8 mouse cellular contexts compared by ENCODE assay signal in the genomic region with DNA sequence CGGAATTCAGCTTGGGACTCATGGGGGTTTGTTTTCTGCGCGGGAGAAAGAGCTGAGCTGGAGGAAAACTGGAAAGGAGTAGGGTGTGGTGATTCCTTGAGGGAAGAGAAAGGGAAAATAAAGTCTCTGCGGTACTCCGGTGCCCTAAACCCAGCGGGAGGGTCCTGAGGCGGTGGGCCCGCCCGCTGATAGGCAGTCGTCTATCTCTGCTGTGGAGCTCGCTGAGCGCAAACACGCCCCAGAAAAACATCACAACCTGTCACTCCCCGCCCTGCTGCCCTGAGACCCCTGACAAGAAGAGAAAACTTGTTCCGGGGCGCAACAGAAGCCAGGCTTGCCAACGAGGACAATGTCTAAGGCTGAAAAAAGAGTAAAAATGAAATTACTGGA. TPM values are rescaled to one million over a fixed set of nuclear protein-coding genes. Genes with fewer than 3 reads are reported as not detected.
DNase-seq lines count a peak whose midpoint lies in the region; ATAC-seq and TF ChIP-seq lines count a peak whose summit lies in the region.

No protein-coding gene starts in this region.

- no peaks in the 10 kb centered on the region for H3K36me3 ChIP-seq in heart, embryonic 10.5 days
- no peaks in the 10 kb centered on the region for H3K36me3 ChIP-seq in spleen, adult 2 months (ENCODE audit: control insufficient read depth, insufficient read depth, low read length)
- no peaks in the 10 kb centered on the region for H3K36me3 ChIP-seq in limb, embryonic 11.5 days (ENCODE audit: control insufficient read depth, insufficient read depth, low read length)

- H3K4me2 ChIP-seq in limb, embryonic 11.5 days (ENCODE audit: low read depth, severe bottlenecking), result peak overlapping the region; percentile 98

- peaks cover 33% of the 10 kb centered on the region for H3K27me3 ChIP-seq in heart, embryonic 10.5 days (ENCODE audit: insufficient read depth, poor library complexity, severe bottlenecking)
- peaks cover 14% of the 10 kb centered on the region for H3K27me3 ChIP-seq in spleen, adult 2 months (ENCODE audit: control insufficient read depth, insufficient read depth, low read length)
- peaks cover 26% of the 10 kb centered on the region for H3K27me3 ChIP-seq in limb, embryonic 11.5 days (ENCODE audit: control insufficient read depth, insufficient read depth, low read length)

- under 1% methylated on average over 17 of the region's 17 CpGs for WGBS in heart, embryonic 10.5 days
- 6% methylated on average over 17 of the region's 17 CpGs for WGBS in spleen, adult 2 months
- WGBS in limb, embryonic 11.5 days, result 1% methylated on average over 17 of the region's 17 CpGs

- no peak for TF ChIP-seq POLR2A in spleen, adult 2 months (IDR thresholded peaks at IDR 0.05; ENCODE audit: low read depth, low read length)

- DNase-seq in heart, embryonic 10.5 days (ENCODE audit: low spot score), result no peak
- DNase-seq in heart, postnatal 25 days (ENCODE audit: low spot score), result no peak
- no peak for DNase-seq in spleen, adult 2 months (ENCODE audit: low read depth in 1 of 2, low spot score in 2 of 2)
- no peak for DNase-seq in spleen, adult 12 weeks (ENCODE audit: low spot score)
- DNase-seq in limb, embryonic 11.5 days (ENCODE audit: low spot score), result no peak
- peak; percentile 45 for DNase-seq in retina, embryonic 14.5 days (ENCODE audit: low spot score)
- no peak for DNase-seq in thymus, postnatal 4 days
- no peak for DNase-seq in kidney, postnatal 36 days

- H3K9me3 ChIP-seq in heart, embryonic 10.5 days, result no peaks in the 10 kb centered on the region
- no peaks in the 10 kb centered on the region for H3K9me3 ChIP-seq in limb, embryonic 11.5 days (ENCODE audit: control insufficient read depth, low read length)

- H3K4me1 ChIP-seq in heart, embryonic 10.5 days, result peaks cover 21% of the 10 kb centered on the region
- no peaks in the 10 kb centered on the region for H3K4me1 ChIP-seq in spleen, adult 2 months (ENCODE audit: control insufficient read depth, insufficient read depth, insufficient read length)
- H3K4me1 ChIP-seq in limb, embryonic 11.5 days (ENCODE audit: control insufficient read depth, insufficient read depth, low read length), result 0 out of 2 replicates have a peak, but pooled peaks cover 7% of the 10 kb centered on the region

- no peak for ATAC-seq in limb, embryonic 11.5 days (ENCODE audit: insufficient number of reproducible peaks, low FRiP score, low TSS enrichment, low read depth)

- no peak overlapping the region for H3K27ac ChIP-seq in heart, embryonic 10.5 days
- no peak overlapping the region for H3K27ac ChIP-seq in spleen, adult 2 months (ENCODE audit: insufficient read depth, low read length)
- no peak overlapping the region for H3K27ac ChIP-seq in limb, embryonic 11.5 days (replicated peaks; ENCODE audit: low read depth, low read length)

- H3K9ac ChIP-seq in limb, embryonic 11.5 days (ENCODE audit: low read length), result 0 out of 2 replicates have a peak overlapping the region, but pooled peaks have one; percentile 27

- intact Hi-C loops in heart, postnatal 25 days (cut with DNase I), result no loop called here

- TF ChIP-seq CTCF in spleen, adult 2 months (IDR thresholded peaks at IDR 0.05; ENCODE audit: extremely low read depth, insufficient read depth, insufficient read length, insufficient replicate concordance), result no peak

- H3K4me3 ChIP-seq in heart, embryonic 10.5 days, result peak overlapping the region; percentile 68
- H3K4me3 ChIP-seq in spleen, adult 2 months (ENCODE audit: extremely low read depth, insufficient read depth, insufficient read length), result peak overlapping the region; percentile 52; the same call in 1 of the 2 replicates
- H3K4me3 ChIP-seq in limb, embryonic 11.5 days (ENCODE audit: low read depth, low read length), result peak overlapping the region; percentile 65

RNA-seq across cellular contexts. Expression of gene Rtn1, which starts 1.1 kb away (rescaled TPM):
- polyA plus RNA-seq in heart, embryonic 10.5 days (2016; fragmentation: Nextera tagmentation; extraction: Ambion mirVana), result 13.8 and 15.2 TPM in 2 replicates
- total RNA-seq in heart, postnatal 25 days (2021), result 1 to 10 TPM; 3.1 to 5.3 TPM
- 4.5 and 5.2 TPM in 2 replicates for polyA plus RNA-seq in spleen, adult 2 months (2012; rRNA removed)
- 8.4 and 9.3 TPM in 2 replicates for polyA plus RNA-seq in limb, embryonic 11.5 days (2014; fragmentation: Nextera tagmentation; extraction: Ambion mirVana)

RNA-seq across cellular contexts. Expression of gene Lrrc9, which starts 34.0 kb away (rescaled TPM):
- polyA plus RNA-seq in heart, embryonic 10.5 days (2016; fragmentation: Nextera tagmentation; extraction: Ambion mirVana), result 1.2 and 1.4 TPM in 2 replicates
- total RNA-seq in heart, postnatal 25 days (2021), result under 1 TPM; 0.05 to 0.17 TPM
- 0.04 TPM in 1 of 2 replicates, not detected in the other for polyA plus RNA-seq in spleen, adult 2 months (2012; rRNA removed)
- polyA plus RNA-seq in limb, embryonic 11.5 days (2014; fragmentation: Nextera tagmentation; extraction: Ambion mirVana), result 0.85 and 0.87 TPM in 2 replicates
